Mouse (Mus musculus) right cerebral cortex, adult 2 months (tissue): ENCODE results near the gene Nmt1.
A peak's percentile ranks its signal among the peaks of the same experiment; 100 is the strongest.

Experiments used
- DNase-seq, 2 experiments: peaks; one replicate each; pipeline ENCODE4 v3.0.0; 2021 to 2022; ENCODE audit warnings: low spot score in 2 of 2

The Nmt1 gene

GRCm38 (mm10) chr11:103005254-103005981 is 22.6 kb upstream of the Nmt1 start:
- no peak for DNase-seq

DNA sequence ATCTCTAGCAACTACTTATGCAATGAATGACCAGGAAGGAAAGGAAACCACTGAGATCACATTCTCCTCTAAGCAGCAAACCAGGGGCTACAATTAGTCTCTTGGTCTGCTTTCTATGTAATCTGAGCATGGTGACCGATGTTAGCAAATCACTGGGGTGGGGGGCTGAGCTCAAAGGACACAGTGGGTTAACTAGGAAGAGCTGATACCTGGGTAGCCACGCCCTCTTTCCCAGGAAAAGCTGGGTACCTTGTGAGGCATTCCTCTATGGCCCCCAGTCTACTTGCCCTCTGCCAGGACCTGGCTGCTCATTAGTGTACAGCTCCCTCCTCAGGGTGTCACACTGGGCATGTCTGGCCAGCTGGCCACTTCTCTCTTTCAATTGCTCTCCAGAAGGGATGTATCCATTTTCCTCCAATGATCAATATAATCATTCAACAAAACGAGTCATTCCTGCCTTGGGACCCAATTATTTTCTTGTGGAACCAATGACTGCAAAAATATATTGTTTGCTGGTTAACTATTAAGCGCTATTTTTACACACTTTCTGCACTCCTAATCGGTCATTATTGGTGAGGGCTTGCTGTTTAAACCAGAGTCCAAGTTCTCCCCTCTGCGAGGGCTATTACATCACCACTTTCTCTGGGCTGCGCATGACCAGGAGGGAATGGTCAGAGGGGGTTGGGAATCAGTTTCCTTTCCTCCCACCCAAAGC is 21.5 kb upstream of the Nmt1 start:
- no peak for DNase-seq

- DNase-seq, result no peak
Measured at GRCm38 (mm10) chr11:103007001-103007340, 21.0 kb upstream of the Nmt1 start.

DNA sequence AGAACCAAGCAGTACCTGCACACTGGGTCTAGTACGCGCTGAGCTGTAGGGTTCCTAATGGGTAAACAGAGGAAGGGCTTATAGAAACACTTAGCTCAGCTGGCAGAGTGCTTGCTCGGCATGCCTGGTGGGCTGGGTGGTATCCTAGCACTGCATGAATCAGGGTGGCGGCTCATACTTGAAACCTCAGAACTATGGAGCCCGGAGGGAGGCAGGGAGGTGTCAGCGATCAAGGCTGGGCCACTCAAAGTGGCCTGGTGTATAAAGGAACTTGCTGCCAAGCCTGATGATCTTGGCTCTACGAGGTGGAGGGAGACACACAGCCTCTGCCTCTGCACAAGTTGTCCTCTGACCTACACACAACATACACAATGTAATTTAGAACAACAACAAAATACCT is 19.4 kb upstream of the Nmt1 start:
- DNase-seq, result no peak

GRCm38 (mm10) chr11:103009208-103009607 is 18.8 kb upstream of the Nmt1 start:
- no peak for DNase-seq

GRCm38 (mm10) chr11:103010454-103011205 is 17.4 kb upstream of the Nmt1 start:
- no peak for DNase-seq

DNA sequence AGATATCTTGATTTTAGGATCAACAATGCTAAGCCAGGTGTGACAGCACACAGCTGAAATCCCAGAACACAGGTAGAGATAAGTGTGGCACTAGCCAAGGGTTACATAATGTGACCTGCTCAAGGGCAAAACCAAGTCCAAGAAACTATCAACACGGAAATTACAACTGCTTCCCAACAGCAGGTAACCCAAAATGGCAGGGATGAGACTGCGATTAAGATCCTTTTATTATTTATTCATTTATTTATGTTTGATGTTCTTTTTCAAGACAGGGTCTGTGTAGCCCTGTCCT is 16.8 kb upstream of the Nmt1 start:
- DNase-seq, result no peak

DNA sequence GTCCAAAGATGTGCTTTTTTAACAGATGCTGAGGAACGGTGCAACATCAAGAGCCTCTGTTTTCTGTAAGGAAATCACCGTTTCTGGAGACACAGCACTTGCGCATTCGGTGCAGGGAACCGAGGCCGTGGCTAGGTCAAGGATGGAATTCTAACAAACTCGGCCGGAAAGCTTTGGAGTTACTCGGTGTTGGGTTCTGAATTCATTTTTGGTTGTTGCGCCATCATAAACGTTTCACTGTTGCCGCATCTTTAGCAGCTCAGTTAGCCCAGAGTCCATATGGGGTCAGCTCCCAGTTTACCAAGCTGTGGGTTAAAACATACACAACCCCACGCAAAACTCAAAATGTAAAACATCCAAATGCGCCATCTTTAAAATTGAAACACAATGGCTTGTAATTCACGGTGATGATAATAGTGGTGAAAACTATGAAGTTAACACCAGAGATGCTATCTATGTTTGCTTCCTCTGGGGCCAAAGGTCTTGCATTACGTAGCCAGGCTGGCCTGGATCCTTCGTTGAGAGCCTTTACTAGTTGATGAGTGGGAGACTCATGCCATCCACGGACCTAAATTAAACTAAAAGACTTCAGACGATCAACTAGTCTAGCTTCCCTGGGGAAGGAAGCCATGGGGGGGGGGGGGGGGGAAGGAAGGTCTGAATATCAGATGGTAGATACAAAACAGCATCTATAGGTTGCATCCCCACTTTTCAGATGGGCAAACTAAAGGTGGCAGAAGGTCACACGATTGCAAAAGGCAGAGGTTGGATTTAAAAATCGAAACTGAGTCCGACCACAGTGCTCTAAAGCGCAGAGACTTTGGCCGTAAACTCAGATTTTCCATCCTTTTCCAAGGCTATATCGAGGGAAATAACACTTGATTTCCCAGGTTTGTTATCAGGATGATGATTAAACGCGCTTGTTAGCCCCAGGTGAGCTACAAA is 11.8 kb upstream of the Nmt1 start:
- DNase-seq, result no peak

DNA sequence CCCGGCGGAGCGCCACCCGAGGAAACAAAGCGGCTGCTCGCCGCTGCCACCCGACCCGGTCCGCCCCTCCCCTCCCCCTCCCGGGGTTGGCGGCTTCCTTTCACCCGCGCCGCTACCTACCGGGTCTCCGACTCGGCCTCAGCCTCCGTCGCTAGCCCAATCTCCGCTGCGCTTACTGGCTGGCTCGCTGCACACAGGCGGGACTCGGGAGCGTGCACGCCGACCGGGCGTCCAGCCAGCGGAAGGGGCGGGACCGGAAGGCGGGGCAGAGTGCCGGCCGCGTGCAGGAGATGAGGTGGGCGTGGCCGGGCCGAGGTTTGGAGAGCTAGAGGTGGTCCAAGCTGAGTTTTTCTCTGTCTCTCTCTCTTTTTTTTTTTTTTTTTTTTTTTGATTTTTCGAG is 11.1 kb upstream of the Nmt1 start:
- peak; percentile 95 to 97 for DNase-seq

- no peak for DNase-seq
Measured at GRCm38 (mm10) chr11:103017661-103018060, 10.3 kb upstream of the Nmt1 start.

- DNase-seq, result no peak
Measured at GRCm38 (mm10) chr11:103018860-103019259, 9.1 kb upstream of the Nmt1 start.

DNA sequence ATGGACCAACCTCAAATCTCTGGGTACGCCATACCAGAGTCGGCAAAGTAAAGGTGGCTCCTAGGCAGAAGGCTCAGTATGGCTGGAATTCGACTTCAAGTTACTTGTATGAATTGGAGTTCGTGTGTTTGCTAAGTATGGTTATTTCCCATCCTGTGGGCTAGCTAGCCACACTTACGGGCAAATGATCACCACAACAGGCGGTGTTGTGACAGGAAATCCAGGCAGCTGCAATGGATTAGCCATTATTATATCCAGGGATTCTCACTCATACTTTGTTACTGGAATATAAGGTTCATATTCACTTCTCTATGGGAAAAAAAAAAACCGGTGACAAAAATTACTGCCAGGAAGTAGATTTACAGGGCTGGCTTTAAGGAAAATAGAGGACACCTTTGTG is 8.7 kb upstream of the Nmt1 start:
- no peak for DNase-seq

- DNase-seq, result no peak
Measured at GRCm38 (mm10) chr11:103020713-103021335, 7.2 kb upstream of the Nmt1 start.

GRCm38 (mm10) chr11:103023974-103024373 is 4.0 kb upstream of the Nmt1 start:
- DNase-seq, result no peak

DNA sequence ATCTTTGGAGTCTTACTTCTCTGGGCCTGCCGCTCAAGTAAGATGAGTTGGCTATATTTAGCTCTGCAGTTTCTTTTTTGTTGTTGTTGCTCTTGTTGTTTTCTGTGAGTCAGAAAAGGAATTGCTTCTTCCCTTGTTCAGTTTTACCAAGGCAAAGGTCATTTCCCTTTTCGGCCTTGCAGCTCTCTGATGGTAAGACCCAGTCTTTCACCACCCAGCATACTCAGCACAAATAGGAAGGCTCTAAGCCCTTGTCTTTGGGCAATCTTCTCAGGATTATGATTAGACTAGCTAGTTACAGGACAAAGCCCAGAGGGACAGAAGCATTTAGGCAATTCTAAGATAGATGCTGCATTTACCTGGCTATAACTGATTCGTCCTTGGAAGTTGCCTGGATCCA is 1.1 kb upstream of the Nmt1 start:
- no peak for DNase-seq

GRCm38 (mm10) chr11:103027570-103028175 is 317 bp upstream of the Nmt1 start:
- DNase-seq, result no peak

DNA sequence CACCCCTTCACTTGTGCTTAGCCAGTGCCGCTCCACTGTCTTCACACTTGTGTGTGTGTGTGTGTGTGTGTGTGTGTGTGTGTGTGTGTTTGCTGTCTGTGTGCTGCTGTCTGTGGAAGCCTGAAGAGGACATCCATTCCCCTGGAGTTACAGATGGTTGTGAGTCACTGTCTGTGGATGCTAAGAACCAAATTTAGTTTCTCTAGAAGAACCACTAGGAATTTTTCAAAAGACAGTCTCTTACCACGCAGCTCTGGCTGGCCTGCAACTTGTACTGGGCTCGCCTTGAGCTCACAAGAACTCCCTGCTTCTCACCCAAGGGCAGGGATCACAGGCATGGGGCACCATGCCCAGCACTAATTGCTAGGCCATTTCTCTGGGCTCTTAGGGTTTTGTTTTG is 5.0 kb downstream of the Nmt1 start:
- DNase-seq, result peak; percentile 72 to 80

DNA sequence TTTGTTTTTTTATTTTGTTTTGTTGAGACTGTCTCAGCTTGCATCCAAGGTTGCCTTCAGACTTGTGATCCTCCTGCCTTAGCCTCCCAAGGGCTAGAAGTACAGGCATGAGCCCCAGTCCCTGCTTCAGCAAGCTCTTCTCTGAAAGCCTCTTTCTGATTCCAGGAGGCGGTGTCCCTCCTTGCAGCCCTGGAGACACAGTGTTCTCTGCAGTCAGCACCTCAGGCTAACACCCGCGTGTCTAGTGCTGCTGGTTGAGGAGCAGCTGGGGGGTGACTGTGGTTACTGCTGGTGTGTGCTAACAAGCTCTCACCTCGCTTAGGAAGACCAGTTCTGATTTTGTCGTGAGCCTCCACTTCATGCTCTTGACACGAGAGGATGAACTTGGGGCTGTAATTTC is 7.0 kb downstream of the Nmt1 start:
- no peak for DNase-seq

DNA sequence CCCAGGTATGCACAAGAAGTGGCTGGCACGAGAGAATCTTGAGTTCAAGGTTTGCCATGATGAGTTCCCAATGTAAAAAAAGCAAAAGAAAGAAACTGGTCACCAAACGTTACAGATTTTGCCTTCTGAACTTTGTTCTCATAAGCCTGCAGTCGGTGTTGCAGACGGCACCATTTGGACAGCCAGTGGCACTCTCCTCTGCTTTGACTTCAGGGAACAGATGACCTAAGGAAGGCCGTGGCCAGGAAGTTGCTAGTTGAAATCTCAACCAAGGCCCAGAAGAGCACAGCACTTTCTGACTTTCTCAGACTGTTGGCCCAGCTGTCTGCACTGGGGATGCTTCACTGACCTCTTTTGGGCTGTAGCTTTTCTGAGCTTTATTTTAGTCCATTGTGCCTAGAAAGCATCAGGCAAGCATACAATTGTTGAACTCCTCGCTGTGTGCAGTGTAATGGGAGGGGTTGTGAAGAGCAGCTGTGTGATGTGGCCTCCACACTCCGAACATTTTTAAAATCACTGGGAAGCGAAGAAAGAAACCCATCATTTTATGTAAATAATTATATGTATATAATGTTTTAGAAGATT is 9.0 kb downstream of the Nmt1 start:
- DNase-seq, result no peak

GRCm38 (mm10) chr11:103038037-103038436 is 10.0 kb downstream of the Nmt1 start:
- DNase-seq, result peak in 1 of 2 experiments; percentile 65

DNA sequence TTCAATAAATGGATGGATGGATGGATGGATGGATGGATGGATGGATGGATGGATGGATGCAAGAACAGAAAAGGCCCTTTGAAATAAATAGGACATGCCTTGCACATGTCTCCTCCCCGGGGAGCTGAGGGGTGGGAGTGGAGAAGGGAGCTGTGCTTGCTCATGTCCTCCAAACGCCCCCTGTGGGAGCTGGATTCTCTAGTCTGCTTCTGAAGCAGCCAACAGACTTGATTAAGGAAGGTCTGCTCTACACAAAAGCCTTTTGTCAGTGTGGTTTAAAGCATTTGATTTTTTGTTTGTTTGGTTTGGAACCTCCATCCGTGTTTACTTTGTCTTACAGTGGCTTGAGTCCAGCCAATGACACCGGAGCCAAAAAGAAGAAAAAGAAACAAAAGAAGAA is 14.8 kb downstream of the Nmt1 start:
- no peak for DNase-seq
